Mouse (Mus musculus) liver, adult 2 months (tissue): ENCODE data around the gene Rae1. TPM values are rescaled to one million over a fixed set of nuclear protein-coding genes. Genes with fewer than 3 reads are reported as not detected.

Source experiments
- DNase-seq: peaks from one replicate; pipeline ENCODE4 v3.0.0-alpha.2; 2011; ENCODE audit warnings: low read depth, low spot score; ENCODE audit errors: extremely low read depth
- H3K27ac ChIP-seq: fragments of 200-500 bp; replicated peaks from 2 replicates; pipeline ENCODE4 v1.5.1; 2012; ENCODE audit warnings: low read depth, mild to moderate bottlenecking, control low read depth, inconsistent platforms, low read length; ENCODE audit not compliant: insufficient read depth
- H3K27me3 ChIP-seq: fragments of 200-500 bp; 2 replicates; pipeline ENCODE4 v1.6.1; 2012; ENCODE audit warnings: mild to moderate bottlenecking, moderate library complexity, low read length, inconsistent platforms; ENCODE audit not compliant: control insufficient read depth, insufficient read depth
- H3K36me3 ChIP-seq: fragments of 200-500 bp; 2 replicates; pipeline ENCODE4 v1.6.1; 2012; ENCODE audit warnings: low read length, inconsistent platforms; ENCODE audit not compliant: control insufficient read depth, insufficient read depth
- H3K4me1 ChIP-seq: fragments of 200-500 bp; 2 replicates; pipeline ENCODE4 v1.6.1; 2011; ENCODE audit warnings: low read length; ENCODE audit not compliant: control insufficient read depth, insufficient read depth
- H3K4me3 ChIP-seq: fragments of 200-500 bp; 2 replicates; pipeline ENCODE4 v1.5.1; 2011; ENCODE audit warnings: low read depth, mild to moderate bottlenecking, control low read depth, low read length, moderate library complexity; ENCODE audit not compliant: insufficient read depth
- H3K79me2 ChIP-seq: fragments of 200-500 bp; 2 replicates; pipeline ENCODE4 v1.6.1; 2012; ENCODE audit warnings: inconsistent platforms, mild to moderate bottlenecking, low read length, moderate library complexity; ENCODE audit not compliant: control insufficient read depth, insufficient read depth
- H3K9ac ChIP-seq: fragments of 200-500 bp; 2 replicates; pipeline ENCODE4 v1.6.1; 2012; ENCODE audit warnings: low read depth, mild to moderate bottlenecking, control low read depth, inconsistent platforms, low read length
- CTCF ChIP-seq: fragments of 200-500 bp; IDR thresholded peaks from 2 replicates; pipeline ENCODE4 v1.5.1; 2011; ENCODE audit warnings: low read depth, low read length, control low read depth
- POLR2A ChIP-seq: fragments of 200-500 bp; IDR thresholded peaks from 2 replicates; pipeline ENCODE4 v1.6.1; 2011; ENCODE audit warnings: low read length, control low read depth; ENCODE audit not compliant: insufficient read depth; ENCODE audit errors: extremely low read depth
- WGBS: fragments of 180-500 bp; shearing (Covaris S2); methylation state at CpG from one replicate; pipeline ENCODE4 v1.1.7; 2018; 5-methylcytosine and 5-hydroxymethylcytosine counted together
- polyA plus RNA-seq: library from polyadenylated mRNA; depleted of rRNA; stranded (reverse); fragments of >200 nt; gene quantifications from 2 replicates; pipeline ENCODE4 v1.2.3, GENCODE M21; 2012
- total RNA-seq: library from RNA; depleted of rRNA; stranded (reverse); fragments of >200 nt; gene quantifications from 2 replicates; pipeline ENCODE4 v1.2.3, GENCODE M21; 2014

The Rae1 gene
- total and polyA plus RNA-seq, 2 experiments: 13.1 to 31.9 TPM

- no peak for TF ChIP-seq CTCF
- no peak for TF ChIP-seq POLR2A
- H3K9ac ChIP-seq: peak overlapping the region; percentile 88
- peak; percentile 24 for DNase-seq
Measured at GRCm38 (mm10) chr2:173000285-173000652, 352 bp downstream of the Rae1 start.

GRCm38 (mm10) chr2:173000921-173001320, 1.0 kb downstream of the Rae1 start:
- DNase-seq: no peak
- H3K9ac ChIP-seq: peak overlapping the region; percentile 88
- WGBS: 22% methylated on average over 8 of the region's 8 CpGs
- peaks cover 6% of the 10 kb centered on the region for H3K4me1 ChIP-seq
- H3K79me2 ChIP-seq: peaks cover 11% of the 10 kb centered on the region; the same call in 1 of the 2 replicates
- H3K27ac ChIP-seq: no peak overlapping the region
- H3K27me3 ChIP-seq: no peaks in the 10 kb centered on the region
- peaks cover 10% of the 10 kb centered on the region; the same call in 1 of the 2 replicates for H3K36me3 ChIP-seq
- TF ChIP-seq CTCF (no peak), POLR2A (no peak)
- peak overlapping the region; percentile 96; the same call in 1 of the 2 replicates for H3K4me3 ChIP-seq

More at GRCm38 (mm10) chr2:173000285-173000652, 352 bp downstream of the Rae1 start:
- Histone ChIP-seq H3K79me2 (peaks cover 11% of the 10 kb centered on the region; the same call in 1 of the 2 replicates), H3K27me3 (no peaks in the 10 kb centered on the region), H3K27ac (peak overlapping the region; percentile 51), H3K36me3 (peaks cover 7% of the 10 kb centered on the region; the same call in 1 of the 2 replicates), H3K4me1 (peaks cover 6% of the 10 kb centered on the region), H3K4me3 (peak overlapping the region; percentile 96)
- WGBS: under 1% methylated on average over 36 of the region's 42 CpGs

GRCm38 (mm10) chr2:173003737-173004136, 3.8 kb downstream of the Rae1 start:
- H3K4me1 ChIP-seq: peaks cover 6% of the 10 kb centered on the region
- H3K36me3 ChIP-seq: peaks cover 35% of the 10 kb centered on the region
- no peak overlapping the region for H3K27ac ChIP-seq
- H3K4me3 ChIP-seq: no peak overlapping the region
- no peak overlapping the region for H3K9ac ChIP-seq
- H3K79me2 ChIP-seq: peaks cover 11% of the 10 kb centered on the region; the same call in 1 of the 2 replicates
- no peak for DNase-seq
- 98% methylated on average over 8 of the region's 8 CpGs for WGBS
- no peak for TF ChIP-seq CTCF
- TF ChIP-seq POLR2A: no peak
- no peaks in the 10 kb centered on the region for H3K27me3 ChIP-seq

GRCm38 (mm10) chr2:173010220-173010717, 10.4 kb downstream of the Rae1 start:
- Histone ChIP-seq H3K79me2 (no peaks in the 10 kb centered on the region), H3K4me3 (no peak overlapping the region), H3K36me3 (peaks cover 62% of the 10 kb centered on the region), H3K27ac (no peak overlapping the region), H3K9ac (no peak overlapping the region), H3K27me3 (no peaks in the 10 kb centered on the region), H3K4me1 (no peaks in the 10 kb centered on the region)
- 76% methylated on average over 3 of the region's 3 CpGs for WGBS
- no peak for DNase-seq
- TF ChIP-seq CTCF: no peak
- TF ChIP-seq POLR2A: no peak

- TF ChIP-seq CTCF: no peak
- no peak for TF ChIP-seq POLR2A
Measured at GRCm38 (mm10) chr2:173011440-173011839, 11.5 kb downstream of the Rae1 start.

GRCm38 (mm10) chr2:173014741-173015287, 14.9 kb downstream of the Rae1 start:
- Histone ChIP-seq H3K79me2 (no peaks in the 10 kb centered on the region), H3K27me3 (no peaks in the 10 kb centered on the region), H3K4me3 (no peak overlapping the region), H3K4me1 (peaks cover 16% of the 10 kb centered on the region), H3K36me3 (peaks cover 25% of the 10 kb centered on the region), H3K9ac (no peak overlapping the region), H3K27ac (no peak overlapping the region)
- TF ChIP-seq CTCF (no peak), POLR2A (no peak)
- no peak for DNase-seq
- 86% methylated on average over 7 of the region's 7 CpGs for WGBS

More at GRCm38 (mm10) chr2:173011440-173011839, 11.5 kb downstream of the Rae1 start:
- Histone ChIP-seq H3K27ac (no peak overlapping the region), H3K79me2 (no peaks in the 10 kb centered on the region), H3K36me3 (peaks cover 55% of the 10 kb centered on the region), H3K4me3 (no peak overlapping the region), H3K27me3 (no peaks in the 10 kb centered on the region), H3K4me1 (no peaks in the 10 kb centered on the region), H3K9ac (no peak overlapping the region)
- 97% methylated on average over 8 of the region's 8 CpGs for WGBS
- DNase-seq: no peak
